Mouse (Mus musculus): ENCODE results near the gene Nek7.

DNA sequence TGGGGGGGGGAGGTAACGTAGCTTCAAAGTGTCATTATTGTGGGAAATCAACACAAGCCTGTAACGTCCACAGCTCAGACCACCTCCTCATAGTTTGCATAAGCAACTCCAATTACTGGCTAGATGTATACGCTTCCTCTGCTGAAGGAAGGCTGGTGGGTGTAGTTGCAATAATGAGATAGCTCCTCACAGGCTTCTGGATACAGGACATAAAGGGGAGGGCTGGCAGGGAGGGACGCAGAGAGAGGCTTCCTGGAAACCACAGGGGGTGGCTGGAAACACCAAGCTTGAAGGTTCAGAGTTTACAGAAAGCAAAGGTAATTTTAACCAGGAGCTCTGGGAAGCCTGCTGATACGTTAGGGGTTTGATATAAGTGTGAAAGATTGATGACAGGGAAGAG is 115.7 kb downstream of the Nek7 start:
- TF ChIP-seq CTCF (IDR thresholded peaks at IDR 0.05; ENCODE audit: low read depth) (no peak), EP300 (IDR thresholded peaks at IDR 0.05; ENCODE audit: low read depth) (no peak)

Data from liver, postnatal 0 days (tissue).